Mouse (Mus musculus) lung, adult 2 months (tissue): Measurements from ENCODE around the gene Ndufaf8. TPM values are rescaled to one million over a fixed set of nuclear protein-coding genes. Genes with fewer than 3 reads are reported as not detected.

Experiments used
- DNase-seq: peaks from one replicate; pipeline ENCODE4 v3.0.0; 2022
- H3K4me1 ChIP-seq: fragments of 200-500 bp; 2 replicates; pipeline ENCODE4 v1.6.1; 2011; ENCODE audit warnings: low read length; ENCODE audit not compliant: control insufficient read depth, insufficient read depth
- H3K4me3 ChIP-seq: fragments of 200-500 bp; replicated peaks from 2 replicates; pipeline ENCODE3; 2011; ENCODE audit warnings: low read depth, mild to moderate bottlenecking, control low read depth, low read length; ENCODE audit errors: extremely low read depth
- CTCF ChIP-seq: fragments of 200-500 bp; IDR thresholded peaks from 2 replicates; pipeline ENCODE4 v1.5.1; 2011; ENCODE audit warnings: mild to moderate bottlenecking, low read length, control low read depth; ENCODE audit not compliant: insufficient read depth
- POLR2A ChIP-seq: fragments of 200-500 bp; IDR thresholded peaks from 2 replicates; pipeline ENCODE4 v1.6.1; 2011; ENCODE audit warnings: low read depth, mild to moderate bottlenecking, control low read depth, low read length, borderline replicate concordance; ENCODE audit errors: extremely low read depth
- WGBS: fragments of 180-500 bp; shearing (Covaris S2); methylation state at CpG from one replicate; pipeline ENCODE4 v1.1.7; 2018; 5-methylcytosine and 5-hydroxymethylcytosine counted together
- polyA plus RNA-seq: library from polyadenylated mRNA; depleted of rRNA; stranded (reverse); fragments of >200 nt; gene quantifications from 2 replicates; pipeline ENCODE4 v1.2.3, GENCODE M21; 2012

The Ndufaf8 gene
- polyA plus RNA-seq, 1 experiment = 41.3 TPM

- WGBS = 64% methylated on average over 3 of the region's 3 CpGs
- DNase-seq = no peak
- TF ChIP-seq CTCF = no peak
- no peak for TF ChIP-seq POLR2A
- Histone ChIP-seq H3K4me1 (no peaks in the 10 kb centered on the region), H3K4me3 (no peak overlapping the region)
Observed at GRCm38 (mm10) chr11:120076191-120076590, 22.5 kb upstream of the Ndufaf8 start.

GRCm38 (mm10) chr11:120080282-120080681, 18.4 kb upstream of the Ndufaf8 start:
- Histone ChIP-seq H3K4me3 (no peak overlapping the region), H3K4me1 (no peaks in the 10 kb centered on the region)
- no peak for TF ChIP-seq CTCF
- DNase-seq = no peak
- 82% methylated on average over 6 of the region's 6 CpGs for WGBS

- no peak for TF ChIP-seq CTCF
- no peak for DNase-seq
- WGBS = 0% methylated on average over 25 of the region's 25 CpGs
Observed at GRCm38 (mm10) chr11:120085891-120086627, 12.7 kb upstream of the Ndufaf8 start.

GRCm38 (mm10) chr11:120086702-120087152, 12.0 kb upstream of the Ndufaf8 start, which contains the start of gene Cep131:
Cep131 (minus strand) TSS chr11:120086827.
- under 1% methylated on average over 42 of the region's 42 CpGs for whole genome bisulfite sequencing
- peak within 1 kb of the TSS; percentile 78 for H3K4me3 ChIP-seq
- TF ChIP-seq CTCF (no peak), POLR2A (peak; percentile 17; the same call in 1 of the 2 replicates)
- peak; percentile 99 for DNase-seq
- H3K4me1 ChIP-seq = peaks cover 5% of the 10 kb centered on the region; the same call in 1 of the 2 replicates

More at GRCm38 (mm10) chr11:120085891-120086627, 12.7 kb upstream of the Ndufaf8 start:
- Histone ChIP-seq H3K4me3 (peak overlapping the region; percentile 78), H3K4me1 (peaks cover 5% of the 10 kb centered on the region; the same call in 1 of the 2 replicates)

GRCm38 (mm10) chr11:120090661-120091060, 8.1 kb upstream of the Ndufaf8 start:
- 87% methylated on average over 4 of the region's 4 CpGs for WGBS
- no peak for DNase-seq

GRCm38 (mm10) chr11:120092817-120093591, 5.7 kb upstream of the Ndufaf8 start:
- peaks cover 3% of the 10 kb centered on the region; the same call in 1 of the 2 replicates for H3K4me1 ChIP-seq
- H3K4me3 ChIP-seq = no peak overlapping the region
- no peak for TF ChIP-seq POLR2A
- no peak for TF ChIP-seq CTCF
- 74% methylated on average over 23 of the region's 23 CpGs for WGBS
- DNase-seq = no peak

More at GRCm38 (mm10) chr11:120090661-120091060, 8.1 kb upstream of the Ndufaf8 start:
- Histone ChIP-seq H3K4me1 (peaks cover 5% of the 10 kb centered on the region; the same call in 1 of the 2 replicates), H3K4me3 (no peak overlapping the region)
- TF ChIP-seq CTCF = no peak
- TF ChIP-seq POLR2A = no peak

GRCm38 (mm10) chr11:120101036-120101435, 2.3 kb downstream of the Ndufaf8 start:
- WGBS = 0% methylated on average over 3 of the region's 3 CpGs
- Histone ChIP-seq H3K4me3 (no peak overlapping the region), H3K4me1 (peaks cover 7% of the 10 kb centered on the region)
- peak; percentile 65 for DNase-seq
- TF ChIP-seq CTCF (peak; percentile 61), POLR2A (no peak)

GRCm38 (mm10) chr11:120103431-120103997, 4.8 kb downstream of the Ndufaf8 start:
- TF ChIP-seq POLR2A = no peak
- no peak for TF ChIP-seq CTCF

GRCm38 (mm10) chr11:120107026-120107425, 8.3 kb downstream of the Ndufaf8 start:
- no peaks in the 10 kb centered on the region for H3K4me1 ChIP-seq
- no peak for DNase-seq
- TF ChIP-seq CTCF (no peak), POLR2A (no peak)
- 85% methylated on average over 2 of the region's 2 CpGs for WGBS
- no peak overlapping the region for H3K4me3 ChIP-seq

More at GRCm38 (mm10) chr11:120103431-120103997, 4.8 kb downstream of the Ndufaf8 start:
- Histone ChIP-seq H3K4me1 (peaks cover 4% of the 10 kb centered on the region), H3K4me3 (no peak overlapping the region)
- no peak for DNase-seq
- WGBS = 74% methylated on average over 3 of the region's 3 CpGs

GRCm38 (mm10) chr11:120107796-120108195, 9.1 kb downstream of the Ndufaf8 start:
- DNase-seq = no peak
- WGBS = 89% methylated on average over 9 of the region's 9 CpGs
- TF ChIP-seq POLR2A = no peak
- TF ChIP-seq CTCF = no peak

More at GRCm38 (mm10) chr11:120107796-120108195, 9.1 kb downstream of the Ndufaf8 start:
- no peak overlapping the region for H3K4me3 ChIP-seq
- peaks cover 4% of the 10 kb centered on the region; the same call in 1 of the 2 replicates for H3K4me1 ChIP-seq
